Mouse (Mus musculus) E14TG2a.4 (cell line): ENCODE measurements around the gene Ascc1.
A peak's percentile ranks its signal among the peaks of the same experiment; 100 is the strongest.

Experiments
- H3K27me3 ChIP-seq: 2 replicates; pipeline ENCODE4 v1.6.1; 2014; ENCODE audit warnings: low read length, control low read depth; ENCODE audit not compliant: insufficient read depth
- H3K36me3 ChIP-seq: 2 replicates; pipeline ENCODE4 v1.6.1; 2014; ENCODE audit warnings: low read length, control low read depth; ENCODE audit not compliant: insufficient read depth
- H3K4me1 ChIP-seq: replicated peaks from 2 replicates; pipeline ENCODE4 v1.6.1; 2014; ENCODE audit warnings: low read depth, low read length, control low read depth
- H3K4me3 ChIP-seq: replicated peaks from 2 replicates; pipeline ENCODE4 v1.5.1; 2014; ENCODE audit warnings: mild to moderate bottlenecking, low read length
- H3K9me3 ChIP-seq: 2 replicates; pipeline ENCODE4 v1.6.1; 2014; ENCODE audit warnings: low read length, control low read depth
- CTCF ChIP-seq: conservative IDR thresholded peaks from 2 replicates; pipeline ENCODE4 v1.5.1; 2014; ENCODE audit warnings: low read length
- NANOG ChIP-seq: IDR thresholded peaks from 2 replicates; pipeline ENCODE4 v1.6.1; 2014; ENCODE audit warnings: borderline replicate concordance, low read length, mixed read lengths
- POU5F1 ChIP-seq: IDR thresholded peaks from 2 replicates; pipeline ENCODE4 v1.6.1; 2014; ENCODE audit warnings: low read length, borderline replicate concordance

Gene Ascc1

DNA sequence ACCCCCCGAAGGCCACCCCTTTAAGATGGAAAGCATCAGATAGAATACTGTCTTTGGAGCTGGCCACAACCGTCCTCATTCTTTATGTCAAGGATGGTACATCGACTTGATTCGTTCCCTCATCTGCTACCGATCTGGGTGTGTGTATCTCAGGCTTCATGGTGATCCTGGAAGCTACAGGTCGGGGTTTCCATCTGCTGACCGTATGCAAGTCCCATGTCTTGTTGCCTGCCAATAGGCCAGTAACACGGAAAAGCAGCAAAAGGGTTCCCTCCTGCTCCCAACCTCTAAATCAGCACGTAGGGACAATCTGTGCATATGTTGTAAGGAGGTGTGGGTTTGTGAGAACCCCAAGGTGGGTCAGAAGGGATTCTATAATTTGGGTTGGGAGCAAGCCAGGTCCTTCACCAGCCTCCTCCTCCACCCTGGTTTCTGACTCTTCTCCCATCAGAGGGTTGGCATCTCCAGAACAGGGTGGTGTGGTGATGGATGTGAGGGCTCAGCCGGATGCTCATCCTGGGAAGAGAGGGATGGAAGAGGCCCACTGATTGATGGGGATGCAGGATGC is 108.4 kb downstream of the Ascc1 start:
- no peaks in the 10 kb centered on the region for H3K36me3 ChIP-seq
- peaks cover 39% of the 10 kb centered on the region for H3K4me1 ChIP-seq
- H3K9me3 ChIP-seq: no peaks in the 10 kb centered on the region
- H3K4me3 ChIP-seq: no peak overlapping the region
- TF ChIP-seq CTCF: no peak
- no peak for TF ChIP-seq NANOG
- TF ChIP-seq POU5F1: no peak
- peaks cover 69% of the 10 kb centered on the region for H3K27me3 ChIP-seq

DNA sequence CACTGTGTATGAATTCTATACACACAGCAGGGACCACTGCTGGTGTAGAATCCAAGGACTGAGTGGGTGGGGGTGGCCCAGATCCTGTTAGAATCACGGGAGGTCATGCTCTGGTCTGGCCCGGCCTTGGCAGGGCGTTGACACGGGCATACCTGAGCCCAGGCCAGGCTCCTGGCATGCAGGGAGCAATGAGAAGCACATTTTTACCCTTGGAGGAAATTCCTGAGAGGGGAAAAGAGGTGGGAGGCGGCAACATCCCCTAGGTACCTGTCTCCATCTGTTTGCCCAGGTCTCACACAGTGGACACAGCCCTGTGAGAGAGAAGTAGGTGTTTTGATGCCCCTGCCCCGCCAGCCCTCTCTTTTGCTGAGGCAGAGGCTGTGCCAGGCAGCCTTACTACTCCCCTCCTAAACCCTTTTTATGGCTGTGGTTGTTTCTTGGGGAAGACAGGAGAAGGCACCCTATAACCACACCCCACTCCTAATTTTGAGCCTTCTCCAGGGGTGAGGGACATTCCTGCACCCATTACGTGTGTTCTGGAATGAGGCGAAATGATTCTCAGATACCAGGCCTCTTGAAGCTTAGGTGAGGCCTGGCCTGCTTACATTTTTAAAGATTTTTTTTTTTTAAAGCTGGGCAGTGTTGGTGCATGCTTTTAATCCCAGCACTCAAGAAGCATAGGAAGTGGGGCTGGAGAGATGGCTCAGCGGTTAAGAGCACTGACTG is 111.5 kb downstream of the Ascc1 start:
- H3K27me3 ChIP-seq: peaks cover 40% of the 10 kb centered on the region
- no peaks in the 10 kb centered on the region for H3K36me3 ChIP-seq
- no peaks in the 10 kb centered on the region for H3K9me3 ChIP-seq
- TF ChIP-seq POU5F1 (no peak), CTCF (no peak), NANOG (no peak)
- H3K4me1 ChIP-seq: peaks cover 46% of the 10 kb centered on the region
- H3K4me3 ChIP-seq: no peak overlapping the region

DNA sequence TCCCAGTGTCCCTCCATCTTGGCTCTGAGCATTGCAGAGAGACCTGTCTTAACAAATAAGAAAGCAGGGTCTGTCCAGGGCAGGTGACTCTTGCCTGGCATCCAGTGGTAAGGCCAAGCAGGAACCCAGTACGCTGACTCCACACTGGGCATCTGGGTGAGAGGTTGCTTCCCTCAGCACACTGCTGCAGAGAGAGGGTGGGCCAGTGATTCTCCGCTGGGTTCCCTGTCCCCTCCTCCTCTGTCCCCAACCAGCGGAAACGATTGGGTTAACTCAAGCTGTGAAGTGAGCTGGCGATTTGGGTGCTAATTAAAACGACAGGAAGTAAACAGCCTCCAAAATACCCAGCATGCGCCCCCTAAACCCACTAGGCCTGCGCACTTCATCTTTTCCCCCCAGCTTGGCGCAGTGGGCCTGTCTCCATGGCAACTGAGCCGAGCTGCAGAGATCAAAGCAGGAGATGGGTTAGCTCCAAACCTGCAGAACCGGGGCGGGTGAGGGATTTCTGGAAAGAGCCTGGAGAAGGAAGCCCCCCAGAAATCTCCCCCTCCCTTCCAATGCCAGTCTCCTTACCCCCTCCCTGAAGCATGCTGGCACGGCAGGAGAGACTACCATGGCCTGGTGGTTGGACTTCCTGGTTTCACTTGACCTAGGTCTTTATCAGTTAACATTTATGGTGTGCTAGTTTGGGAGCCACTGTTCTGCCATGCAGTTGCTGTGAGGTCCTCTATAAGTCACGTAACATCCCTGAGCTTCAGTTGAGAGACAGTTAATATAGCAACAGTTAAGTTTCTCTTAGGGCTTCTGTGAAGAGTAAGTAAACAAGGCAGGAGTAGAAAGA is 113.0 kb downstream of the Ascc1 start:
- no peaks in the 10 kb centered on the region for H3K9me3 ChIP-seq
- H3K27me3 ChIP-seq: peaks cover 35% of the 10 kb centered on the region
- no peaks in the 10 kb centered on the region for H3K36me3 ChIP-seq
- peak overlapping the region; percentile 35 for H3K4me3 ChIP-seq
- TF ChIP-seq CTCF (no peak), NANOG (no peak), POU5F1 (no peak)
- H3K4me1 ChIP-seq: peaks cover 55% of the 10 kb centered on the region

DNA sequence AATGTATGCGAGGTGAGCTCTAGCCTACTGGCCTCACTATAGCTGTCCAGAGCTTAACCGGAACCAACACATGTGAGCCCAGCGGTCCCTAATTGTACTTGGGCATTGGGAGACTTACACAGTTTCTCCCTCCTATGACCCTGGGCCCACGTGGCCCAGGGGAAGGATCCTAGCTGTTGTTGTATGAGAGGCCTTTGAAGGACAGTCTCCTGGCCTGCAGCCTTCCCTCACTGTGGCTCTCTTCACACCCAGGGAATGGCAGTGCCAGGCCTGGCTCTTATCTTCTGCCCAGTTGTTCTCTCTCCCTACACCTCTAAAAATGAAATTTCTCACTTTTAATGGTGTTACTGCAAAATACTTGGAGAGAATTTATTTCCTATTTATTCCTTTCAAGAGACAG is 114.4 kb downstream of the Ascc1 start:
- no peak overlapping the region for H3K4me3 ChIP-seq
- H3K9me3 ChIP-seq: no peaks in the 10 kb centered on the region
- H3K4me1 ChIP-seq: peaks cover 56% of the 10 kb centered on the region
- TF ChIP-seq NANOG: no peak
- no peak for TF ChIP-seq POU5F1
- TF ChIP-seq CTCF: no peak
- H3K36me3 ChIP-seq: no peaks in the 10 kb centered on the region
- H3K27me3 ChIP-seq: peaks cover 31% of the 10 kb centered on the region

DNA sequence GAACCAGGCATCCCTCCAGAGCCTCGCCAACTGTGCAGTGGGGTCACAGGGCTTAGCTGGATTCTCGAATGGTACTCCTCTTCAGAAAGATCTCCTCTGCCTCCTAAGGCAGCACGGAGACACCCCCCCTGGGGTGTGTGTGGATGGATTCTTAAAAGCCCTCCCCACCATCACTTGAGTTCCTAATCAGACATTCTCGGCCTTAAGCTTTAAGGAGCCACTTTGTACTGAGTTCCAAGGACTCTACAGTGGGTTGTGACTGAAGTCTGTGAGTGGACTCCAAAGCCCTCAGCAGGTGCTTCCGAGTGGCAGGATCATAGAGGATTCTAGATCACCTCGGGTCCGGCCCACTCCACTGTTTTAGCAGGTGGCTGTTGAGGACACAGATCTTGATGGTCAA is 115.9 kb downstream of the Ascc1 start:
- peaks cover 19% of the 10 kb centered on the region; the same call in 1 of the 2 replicates for H3K27me3 ChIP-seq
- no peaks in the 10 kb centered on the region for H3K36me3 ChIP-seq
- peaks cover 56% of the 10 kb centered on the region for H3K4me1 ChIP-seq
- no peaks in the 10 kb centered on the region for H3K9me3 ChIP-seq
- TF ChIP-seq CTCF (no peak), POU5F1 (no peak), NANOG (no peak)
- no peak overlapping the region for H3K4me3 ChIP-seq

DNA sequence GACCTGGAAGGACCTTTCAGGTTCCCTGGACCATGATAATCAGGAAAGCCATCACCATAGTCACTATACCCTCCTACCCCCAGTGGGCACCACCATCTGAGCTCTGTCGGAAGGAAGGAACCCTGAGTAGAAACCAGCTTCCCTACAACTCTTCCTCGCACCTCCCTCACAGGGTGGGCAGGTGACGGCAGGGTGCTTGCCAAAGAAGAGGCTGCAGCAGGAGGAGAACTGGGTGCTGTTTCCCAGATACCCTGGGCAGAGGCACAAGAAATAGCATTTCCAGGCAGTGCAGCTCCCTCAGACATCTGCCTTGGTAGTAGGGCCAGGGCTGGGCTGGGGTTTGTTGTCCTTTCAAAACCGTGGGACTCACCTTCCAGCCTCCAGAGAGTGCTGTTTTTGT is 118.0 kb downstream of the Ascc1 start:
- H3K9me3 ChIP-seq: no peaks in the 10 kb centered on the region
- no peak overlapping the region for H3K4me3 ChIP-seq
- H3K27me3 ChIP-seq: peaks cover 15% of the 10 kb centered on the region; the same call in 1 of the 2 replicates
- TF ChIP-seq POU5F1 (no peak), NANOG (no peak), CTCF (no peak)
- H3K4me1 ChIP-seq: peaks cover 53% of the 10 kb centered on the region
- no peaks in the 10 kb centered on the region for H3K36me3 ChIP-seq

DNA sequence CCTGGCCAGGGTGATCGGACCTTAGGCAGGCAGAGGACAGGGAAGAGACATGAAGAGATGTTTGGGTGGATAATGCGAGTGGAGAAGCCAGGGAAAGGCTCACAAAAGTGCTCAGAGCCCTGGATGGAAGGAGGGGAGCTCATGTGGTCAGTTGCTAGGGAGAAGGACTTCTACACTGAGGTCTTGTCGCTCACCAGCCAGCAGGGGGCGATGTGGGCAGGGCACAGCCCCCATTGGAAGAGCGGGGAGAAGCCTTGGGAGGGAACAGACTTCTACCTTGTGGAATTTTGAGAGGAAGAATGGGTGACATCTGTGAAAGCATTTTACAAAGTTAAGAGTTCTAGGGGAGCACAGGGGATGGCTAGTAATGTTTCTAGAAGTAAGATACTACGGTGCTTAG is 121.5 kb downstream of the Ascc1 start:
- peaks cover 35% of the 10 kb centered on the region for H3K4me1 ChIP-seq
- no peaks in the 10 kb centered on the region for H3K36me3 ChIP-seq
- H3K4me3 ChIP-seq: no peak overlapping the region
- peaks cover 18% of the 10 kb centered on the region; the same call in 1 of the 2 replicates for H3K27me3 ChIP-seq
- no peaks in the 10 kb centered on the region for H3K9me3 ChIP-seq
- peak; percentile 85 for TF ChIP-seq CTCF
- no peak for TF ChIP-seq NANOG
- no peak for TF ChIP-seq POU5F1
